Comparison of ENCODE assay signal across 12 mouse cellular contexts in genomic region chr10:54118223-54118912, GRCm38 (mm10). TPM values are rescaled to one million over a fixed set of nuclear protein-coding genes. Genes with fewer than 3 reads are reported as not detected.
DNase-seq lines count a peak whose midpoint lies in the region; ATAC-seq and TF ChIP-seq lines count a peak whose summit lies in the region.
"Had no signal": no experiment of that assay in that cellular context is flagged by ENCODE, and none has a peak within 500 bp of the region (broad histone marks: within the 10 kb centered on the region; RNA-seq: fewer than 3 reads in every experiment).

No protein-coding gene starts in this region.

- ATAC-seq in heart, postnatal 0 days (ENCODE audit: insufficient read depth, low read depth) = no peak
- peak; percentile 66; the same call in 1 of the 2 replicates for ATAC-seq in limb, embryonic 13.5 days (ENCODE audit: low FRiP score, low read depth)
- ATAC-seq in megakaryocyte-erythroid progenitor cell, adult 5-6 weeks (replicated peaks; ENCODE audit: low FRiP score, low TSS enrichment, poor library complexity, severe bottlenecking) = no peak
- no peak for ATAC-seq in hindbrain, embryonic 11.5 days (ENCODE audit: low FRiP score)
- ATAC-seq: forebrain, embryonic 16.5 days had no signal

- peak overlapping the region; percentile 67 for H3K27ac ChIP-seq in heart, postnatal 0 days (ENCODE audit: low read depth)
- peak overlapping the region; percentile 96 for H3K27ac ChIP-seq in CH12.LX (ENCODE audit: insufficient read depth, low read depth)
- H3K27ac ChIP-seq in limb, embryonic 13.5 days = no peak overlapping the region
- no peak overlapping the region for H3K27ac ChIP-seq in hindbrain, embryonic 11.5 days (ENCODE audit: low read depth, low read length)

- H3K4me3 ChIP-seq in heart, postnatal 0 days (ENCODE audit: low read depth, low read length) = no peak overlapping the region
- H3K4me3 ChIP-seq in CH12.LX (replicated peaks in 1 of 3; ENCODE audit: low read depth in 2 of 3, low read length in 2 of 3, poor library complexity in 1 of 3) = no peak overlapping the region
- no peak overlapping the region for H3K4me3 ChIP-seq in limb, embryonic 13.5 days
- no peak overlapping the region for H3K4me3 ChIP-seq in hindbrain, embryonic 11.5 days (ENCODE audit: low read depth, low read length)

- H3K79me2 ChIP-seq in CH12.LX (replicated peaks; ENCODE audit: control insufficient read depth, extremely low read depth, insufficient read depth, poor library complexity, severe bottlenecking) = no peaks in the 10 kb centered on the region

- H3K36me3 ChIP-seq in heart, postnatal 0 days (replicated peaks; ENCODE audit: control insufficient read depth, insufficient read depth, low read length) = no peaks in the 10 kb centered on the region
- H3K36me3 ChIP-seq in CH12.LX (replicated peaks in 1 of 2; ENCODE audit: control insufficient read depth in 1 of 2, insufficient read depth in 1 of 2, low read length in 1 of 2) = no peaks in the 10 kb centered on the region
- no peaks in the 10 kb centered on the region for H3K36me3 ChIP-seq in limb, embryonic 13.5 days
- H3K36me3 ChIP-seq in hindbrain, embryonic 11.5 days (ENCODE audit: control insufficient read depth, insufficient read depth, low read length) = no peaks in the 10 kb centered on the region

- DNase-seq in heart, postnatal 0 days (ENCODE audit: low spot score) = no peak
- DNase-seq in heart, postnatal 4 days = no peak
- peak; percentile 25 for DNase-seq in 3T3-L1 (ENCODE audit: low read depth, low spot score)
- peak; percentile 7 for DNase-seq in CH12.LX (ENCODE audit: extremely low read depth)
- no peak for DNase-seq in gastrocnemius, postnatal 14 days
- DNase-seq in hindbrain, embryonic 11.5 days (ENCODE audit: low spot score) = no peak
- DNase-seq: cerebellum, adult 8-10 months; left cerebral cortex, postnatal 4 days; right cerebral cortex, postnatal 14 days had no signal

- H3K4me2 ChIP-seq in heart, postnatal 0 days (ENCODE audit: low read depth, low read length) = no peak overlapping the region
- H3K4me2 ChIP-seq in CH12.LX (ENCODE audit: insufficient read depth, low read depth, poor library complexity, severe bottlenecking) = peak overlapping the region; percentile 57
- H3K4me2 ChIP-seq in limb, embryonic 13.5 days (replicated peaks) = no peak overlapping the region
- H3K4me2 ChIP-seq in hindbrain, embryonic 11.5 days (replicated peaks; ENCODE audit: low read depth, low read length) = no peak overlapping the region

- H3K4me1 ChIP-seq in heart, postnatal 0 days (ENCODE audit: control insufficient read depth, insufficient read depth) = peaks cover 21% of the 10 kb centered on the region
- H3K4me1 ChIP-seq in CH12.LX (ENCODE audit: control insufficient read depth in 1 of 2, insufficient read depth in 2 of 2) = peaks cover 21 to 58% of the 10 kb centered on the region in 2 experiments
- H3K4me1 ChIP-seq in limb, embryonic 13.5 days = 0 out of 2 replicates have a peak, but pooled peaks cover 3% of the 10 kb centered on the region
- H3K4me1 ChIP-seq in hindbrain, embryonic 11.5 days (replicated peaks; ENCODE audit: control insufficient read depth, insufficient read depth, low read length) = no peaks in the 10 kb centered on the region

- 11% methylated on average over 4 of the region's 4 CpGs for WGBS in heart, postnatal 0 days
- 36% methylated on average over 4 of the region's 4 CpGs for WGBS in limb, embryonic 13.5 days
- 76% methylated on average over 4 of the region's 4 CpGs for WGBS in hindbrain, embryonic 11.5 days

- no peak overlapping the region for H3K9ac ChIP-seq in heart, postnatal 0 days (replicated peaks; ENCODE audit: low read depth, low read length)
- H3K9ac ChIP-seq in CH12.LX (ENCODE audit: insufficient read depth, low read depth) = peak overlapping the region; percentile 51
- H3K9ac ChIP-seq in limb, embryonic 13.5 days = no peak overlapping the region
- no peak overlapping the region for H3K9ac ChIP-seq in hindbrain, embryonic 11.5 days (ENCODE audit: low read depth, low read length)

- no peak for TF ChIP-seq CTCF in heart, postnatal 0 days (IDR thresholded peaks at IDR 0.05; ENCODE audit: low read depth)
- no peak for TF ChIP-seq CTCF in CH12.LX (conservative IDR thresholded peaks at IDR 0.05 in 1 of 2, IDR thresholded peaks at IDR 0.05 in 1 of 2; ENCODE audit: low read depth in 2 of 2, low read length in 2 of 2)

- intact Hi-C loops in gastrocnemius, postnatal 14 days (cut with DNase I; ENCODE audit: low total_unique reads) = no loop called here

- dilution Hi-C loops in CH12.LX (cut with MboI; ENCODE audit: extremely low pct_ligation_motif_present, extremely low pct_unique_long_range_greater_than_20kb, low sequenced_read_pairs) = no loop called here

- H3K9me3 ChIP-seq in heart, postnatal 0 days (replicated peaks; ENCODE audit: control insufficient read depth, low read length) = no peaks in the 10 kb centered on the region
- peaks cover 2% of the 10 kb centered on the region for H3K9me3 ChIP-seq in CH12.LX (replicated peaks; ENCODE audit: low read length)
- no peaks in the 10 kb centered on the region for H3K9me3 ChIP-seq in limb, embryonic 13.5 days
- H3K9me3 ChIP-seq in hindbrain, embryonic 11.5 days (ENCODE audit: control insufficient read depth, low read length) = no peaks in the 10 kb centered on the region

- TF ChIP-seq EP300 in heart, postnatal 0 days (IDR thresholded peaks at IDR 0.05; ENCODE audit: low read depth) = no peak
- TF ChIP-seq EP300 in CH12.LX (IDR thresholded peaks at IDR 0.05; ENCODE audit: low read length) = no peak

- in situ Hi-C loops in CH12.LX (cut with MboI; ENCODE audit: low pct_ligation_motif_present, low pct_unique_long_range_greater_than_20kb, low sequenced_read_pairs) = loop anchor here (5.0 kb wide), 1 partner anchor 36 kb away; no protein-coding TSS in a partner anchor

- no peak for TF ChIP-seq POLR2A in CH12.LX (IDR thresholded peaks at IDR 0.05; ENCODE audit: low read depth, low read length)

- TF ChIP-seq RAD21 in CH12.LX (IDR thresholded peaks at IDR 0.05; ENCODE audit: low read depth, low read length) = no peak

- no peaks in the 10 kb centered on the region for H3K27me3 ChIP-seq in heart, postnatal 0 days (ENCODE audit: control insufficient read depth, insufficient read depth, low read length)
- no peaks in the 10 kb centered on the region for H3K27me3 ChIP-seq in CH12.LX (replicated peaks)
- H3K27me3 ChIP-seq in limb, embryonic 13.5 days = no peaks in the 10 kb centered on the region
- H3K27me3 ChIP-seq in hindbrain, embryonic 11.5 days (ENCODE audit: control insufficient read depth, insufficient read depth, low read length) = no peaks in the 10 kb centered on the region

TF ChIP-seq in CH12.LX, 34 proteins besides CTCF, POLR2A, EP300 and RAD21:
- TF ChIP-seq TBP (conservative IDR thresholded peaks at IDR 0.05; ENCODE audit: low read depth, low read length) = no peak
- TF ChIP-seq UBTF (IDR thresholded peaks at IDR 0.05; ENCODE audit: low read depth, low read length) = no peak
- no peak for TF ChIP-seq CHD2 (IDR thresholded peaks at IDR 0.05; ENCODE audit: low read length)
- no peak for TF ChIP-seq PAX5 (IDR thresholded peaks at IDR 0.05; ENCODE audit: low read length)
- no peak; the same call in 1 of the 2 replicates for TF ChIP-seq NRF1 (IDR thresholded peaks at IDR 0.05; ENCODE audit: low read depth, low read length)
- TF ChIP-seq SIN3A (IDR thresholded peaks at IDR 0.05; ENCODE audit: low read length) = no peak
- no peak for TF ChIP-seq ZC3H11A (IDR thresholded peaks at IDR 0.05; ENCODE audit: low read depth, low read length)
- TF ChIP-seq CHD1 (IDR thresholded peaks at IDR 0.05; ENCODE audit: low read depth, low read length) = no peak
- TF ChIP-seq HCFC1 (IDR thresholded peaks at IDR 0.05; ENCODE audit: low read depth, low read length) = no peak
- TF ChIP-seq TCF12 (IDR thresholded peaks at IDR 0.05; ENCODE audit: low read depth, low read length) = no peak
- TF ChIP-seq JUND (conservative IDR thresholded peaks at IDR 0.05; ENCODE audit: low read depth, low read length) = no peak

RNA-seq across cellular contexts. Expression of gene Man1a, which starts 42.0 kb away (rescaled TPM):
- 17.6 and 23.1 TPM in 2 replicates for total RNA-seq in heart, postnatal 0 days (2014; rRNA removed; ENCODE audit: low replicate concordance)
- polyA plus RNA-seq in heart, postnatal 0 days (2015; fragmentation: Nextera tagmentation; extraction: Ambion mirVana) = 3.3 and 3.5 TPM in 2 replicates
- 10 to 100 TPM; 21.4 to 22.1 TPM for total RNA-seq in heart, postnatal 4 days (2021)
- 187 and 191 TPM in 2 replicates for total RNA-seq in CH12.LX (2012; rRNA removed)
- 211 and 215 TPM in 2 replicates for total RNA-seq in CH12.LX (2014; rRNA removed)
- 104 and 112 TPM in 2 replicates for polyA plus RNA-seq in CH12.LX (2012; ENCODE audit: insufficient read length, low read depth)
- polyA plus RNA-seq in limb, embryonic 13.5 days (2015; fragmentation: Nextera tagmentation; extraction: Ambion mirVana) = 6.0 and 6.2 TPM in 2 replicates
- 16.0 and 16.1 TPM in 2 replicates for total RNA-seq in megakaryocyte-erythroid progenitor cell, adult 5-6 weeks (2014; fragmentation: Nextera tagmentation)
- 21.8 and 23.7 TPM in 2 replicates for total RNA-seq in megakaryocyte-erythroid progenitor cell, adult 5-6 weeks (2017)
- 10 to 100 TPM; 15.4 to 18.1 TPM for total RNA-seq in gastrocnemius, postnatal 14 days (2021)
- polyA plus RNA-seq in hindbrain, embryonic 11.5 days (2014; fragmentation: Nextera tagmentation; extraction: Ambion mirVana) = 3.0 and 3.3 TPM in 2 replicates

Comparison
In these comparisons a context has a peak if more than half of its experiments do, and no peak if none do; other contexts are left out.
1. DNase-seq: peak in 3T3-L1 (single experiment) and CH12.LX (single experiment); none in heart, postnatal 0 days (single experiment), heart, postnatal 4 days (single experiment), gastrocnemius, postnatal 14 days (single experiment) and hindbrain, embryonic 11.5 days (single experiment).
2. H3K27ac ChIP-seq: peak in heart, postnatal 0 days (single experiment) and CH12.LX (single experiment); none in limb, embryonic 13.5 days (single experiment) and hindbrain, embryonic 11.5 days (single experiment).